ENCODE assay signal across 22 mouse cellular contexts in the genomic region with DNA sequence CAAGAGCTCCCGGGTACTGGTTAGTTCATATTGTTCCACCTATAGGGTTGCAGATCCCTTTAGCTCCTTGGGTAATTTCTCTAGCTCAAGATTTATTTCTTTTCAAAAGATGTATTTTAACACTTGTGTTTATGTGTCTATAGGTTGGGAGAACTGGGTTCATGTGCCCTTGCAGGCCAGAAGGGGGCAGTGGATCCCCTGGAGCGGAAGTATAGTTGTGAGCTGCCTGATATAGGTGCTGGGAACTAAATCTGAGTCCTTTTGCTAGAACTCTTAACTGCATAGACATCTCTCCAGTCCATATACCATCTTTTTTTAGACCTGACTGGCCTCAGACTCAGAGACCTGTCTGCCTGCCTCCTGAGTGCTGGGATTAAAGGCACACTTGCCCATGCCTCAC. TPM values are rescaled to one million over a fixed set of nuclear protein-coding genes. Genes with fewer than 3 reads are reported as not detected.
DNase-seq lines count a peak whose midpoint lies in the region; ATAC-seq and TF ChIP-seq lines count a peak whose summit lies in the region.
"Had no signal": no experiment of that assay in that cellular context is flagged by ENCODE, and none has a peak within 500 bp of the region (broad histone marks: within the 10 kb centered on the region; RNA-seq: fewer than 3 reads in every experiment).

No protein-coding gene starts in this region.

- POLR2A ChIA-PET in Patski (lab: Charles Lee) = no interaction called here

- no peak overlapping the region for H3K4me3 ChIP-seq in heart, adult 2 months
- no peak overlapping the region for H3K4me3 ChIP-seq in liver, postnatal 0 days (ENCODE audit: low read depth, low read length)
- H3K4me3 ChIP-seq: embryonic facial prominence, embryonic 13.5 days; forebrain, embryonic 15.5 days; heart, embryonic 10.5 days; limb, embryonic 13.5 days; neural tube, embryonic 13.5 days; stomach, embryonic 15.5 days had no signal

- WGBS in heart, adult 2 months = 98% methylated on average over 2 of the region's 2 CpGs
- 83% methylated on average over 2 of the region's 2 CpGs for WGBS in liver, postnatal 0 days (ENCODE audit: insufficient replicate concordance)

- 0 out of 2 replicates have a peak, but pooled peaks have one; percentile 13 for TF ChIP-seq CTCF in heart, adult 2 months (IDR thresholded peaks at IDR 0.05)
- 0 out of 2 replicates have a peak, but pooled peaks have one; percentile 21 for TF ChIP-seq CTCF in liver, postnatal 0 days (IDR thresholded peaks at IDR 0.05; ENCODE audit: low read depth)
- peak; percentile 23 for TF ChIP-seq CTCF in Patski (IDR thresholded peaks at IDR 0.05)

- no peaks in the 10 kb centered on the region for H3K4me1 ChIP-seq in heart, adult 2 months (ENCODE audit: control insufficient read depth, insufficient read depth, low read length)
- no peaks in the 10 kb centered on the region for H3K4me1 ChIP-seq in liver, postnatal 0 days (ENCODE audit: insufficient read depth)
- H3K4me1 ChIP-seq: embryonic facial prominence, embryonic 13.5 days; forebrain, embryonic 15.5 days; limb, embryonic 13.5 days; neural tube, embryonic 13.5 days; stomach, embryonic 15.5 days had no signal

- H3K9me3 ChIP-seq in liver, postnatal 0 days (ENCODE audit: low read length) = no peaks in the 10 kb centered on the region
- H3K9me3 ChIP-seq: embryonic facial prominence, embryonic 13.5 days; forebrain, embryonic 15.5 days; G1E; heart, embryonic 10.5 days; limb, embryonic 13.5 days; neural tube, embryonic 13.5 days; stomach, embryonic 15.5 days had no signal

- TF ChIP-seq EP300 in heart, adult 2 months (IDR thresholded peaks at IDR 0.05; ENCODE audit: insufficient read depth, low read depth, low read length) = no peak
- TF ChIP-seq EP300 in liver, postnatal 0 days (IDR thresholded peaks at IDR 0.05; ENCODE audit: low read depth) = no peak

- H3K4me2 ChIP-seq in liver, postnatal 0 days (ENCODE audit: low read depth, low read length) = no peak overlapping the region
- H3K4me2 ChIP-seq: embryonic facial prominence, embryonic 13.5 days; forebrain, embryonic 15.5 days; limb, embryonic 13.5 days; neural tube, embryonic 13.5 days; stomach, embryonic 15.5 days had no signal

- CTCF ChIA-PET in Patski (lab: Charles Lee) = interaction anchor here (0.9 kb wide), 1 partner anchor 10 kb away, joined by 4 read pairs; no protein-coding TSS in a partner anchor

- intact Hi-C loops in heart, adult 2 months (cut with DNase I) = no loop called here

- H3K9ac ChIP-seq in heart, adult 2 months (ENCODE audit: low read depth, low read length) = no peak overlapping the region
- H3K9ac ChIP-seq in liver, postnatal 0 days (replicated peaks) = no peak overlapping the region
- H3K9ac ChIP-seq: embryonic facial prominence, embryonic 13.5 days; forebrain, embryonic 15.5 days; limb, embryonic 13.5 days; neural tube, embryonic 13.5 days; stomach, embryonic 15.5 days had no signal

- no peak overlapping the region for H3K27ac ChIP-seq in heart, adult 2 months
- no peak overlapping the region for H3K27ac ChIP-seq in liver, postnatal 0 days (ENCODE audit: low read depth)
- H3K27ac ChIP-seq: embryonic facial prominence, embryonic 13.5 days; forebrain, embryonic 15.5 days; heart, embryonic 10.5 days; limb, embryonic 13.5 days; neural tube, embryonic 13.5 days; stomach, embryonic 15.5 days had no signal

- no peaks in the 10 kb centered on the region for H3K36me3 ChIP-seq in heart, adult 2 months (ENCODE audit: control insufficient read depth, insufficient read depth, low read length)
- peaks cover 23% of the 10 kb centered on the region for H3K36me3 ChIP-seq in liver, postnatal 0 days (replicated peaks; ENCODE audit: insufficient read depth, low read length)
- peaks cover 2% of the 10 kb centered on the region; the same call in 1 of the 2 replicates for H3K36me3 ChIP-seq in splenic B cell, adult 2 months (ENCODE audit: control insufficient read depth, insufficient read depth, low read length, poor library complexity, severe bottlenecking)
- H3K36me3 ChIP-seq: embryonic facial prominence, embryonic 13.5 days; stomach, embryonic 15.5 days had no signal

- no peak for ATAC-seq in liver, postnatal 0 days
- ATAC-seq in Patski = no peak
- ATAC-seq: forebrain, embryonic 15.5 days had no signal

- no peaks in the 10 kb centered on the region for H3K79me2 ChIP-seq in heart, adult 2 months (replicated peaks; ENCODE audit: control insufficient read depth, insufficient read depth, low read length)

- in situ Hi-C loops in Patski (cut with MboI; ENCODE audit: low pct_unique_long_range_greater_than_20kb) = no loop called here

- H3K27me3 ChIP-seq in heart, adult 2 months (ENCODE audit: control insufficient read depth, insufficient read depth, low read length) = no peaks in the 10 kb centered on the region
- H3K27me3 ChIP-seq in liver, postnatal 0 days (ENCODE audit: insufficient read depth, low read length) = no peaks in the 10 kb centered on the region
- no peaks in the 10 kb centered on the region for H3K27me3 ChIP-seq in Patski
- no peaks in the 10 kb centered on the region for H3K27me3 ChIP-seq in splenic B cell, adult 2 months (ENCODE audit: control insufficient read depth, insufficient read depth, low read length, poor library complexity, severe bottlenecking)
- H3K27me3 ChIP-seq: embryonic facial prominence, embryonic 13.5 days; forebrain, embryonic 15.5 days; limb, embryonic 13.5 days; neural tube, embryonic 13.5 days; stomach, embryonic 15.5 days had no signal

- no peak for TF ChIP-seq POLR2A in heart, adult 2 months (IDR thresholded peaks at IDR 0.05; ENCODE audit: insufficient read depth, low read depth, low read length)

- no peak for DNase-seq in heart, adult 2 months
- DNase-seq in heart, adult 8-10 months (ENCODE audit: low spot score) = no peak
- DNase-seq in liver, postnatal 0 days = no peak
- DNase-seq in liver (no peak), Patski (ENCODE audit: low read depth, low spot score) (no peak)
- peak; percentile 25 for DNase-seq in splenic B cell, adult 2 months (ENCODE audit: low read depth, low spot score)
- DNase-seq in cerebellum, adult 9-11 months = no peak
- DNase-seq in urinary bladder, postnatal 25 days (ENCODE audit: low spot score) = no peak
- DNase-seq: adrenal gland, adult 8-10 months; cerebellum, postnatal 10 days; gastrocnemius, postnatal 25 days; heart, postnatal 10 days; lung, adult 2 months; midbrain, embryonic 14.5 days; thymus, adult 2 months had no signal

RNA-seq across cellular contexts. Expression of a gene that starts 27.7 kb away (rescaled TPM):
- total RNA-seq in heart, adult 2 months (2021) = 100 to 1,000 TPM; 333 to 392 TPM
- polyA plus RNA-seq in heart, adult 2 months (2012; rRNA removed) = 156 and 340 TPM in 2 replicates
- total RNA-seq in heart, adult 8-10 months (2022) = 100 to 1,000 TPM; 390 to 423 (median 413) TPM
- 51.8 and 57.1 TPM in 2 replicates for polyA plus RNA-seq in liver, postnatal 0 days (2015; fragmentation: Nextera tagmentation; extraction: Ambion mirVana)
- 223 TPM for polyA plus RNA-seq in Patski (2021)
